Mouse (Mus musculus): ENCODE results near the gene Nol3.
"Not testable (repeated sequence)": the region's sequence is repeated elsewhere in the genome, so short reads cannot be mapped to it uniquely, and the experiment has no call there.

Gene Nol3

DNA sequence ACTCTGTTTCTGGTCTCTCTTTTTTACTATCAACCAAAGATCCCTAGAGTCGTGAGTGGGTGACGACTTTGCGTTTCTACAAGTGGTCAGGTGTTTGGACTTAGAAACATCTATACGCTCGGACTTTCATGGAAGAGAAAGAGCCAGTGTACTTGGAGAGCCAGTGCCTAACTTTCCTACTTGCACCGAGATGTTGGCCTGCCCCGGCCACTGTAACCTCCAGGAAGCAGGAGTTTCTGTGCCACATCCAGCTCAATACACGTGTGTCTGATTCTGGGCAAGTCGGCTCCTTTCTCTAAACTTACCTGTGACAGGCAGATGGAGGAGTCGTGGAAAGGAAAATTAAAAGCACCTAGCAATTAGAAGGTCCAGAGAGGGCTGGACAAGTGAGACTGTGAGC, at the start of gene Nol3:
Gene Nol3 (plus strand): TSS at position 301 of the 400 bp plus-strand sequence.
- DNase-seq = no peak

DNA sequence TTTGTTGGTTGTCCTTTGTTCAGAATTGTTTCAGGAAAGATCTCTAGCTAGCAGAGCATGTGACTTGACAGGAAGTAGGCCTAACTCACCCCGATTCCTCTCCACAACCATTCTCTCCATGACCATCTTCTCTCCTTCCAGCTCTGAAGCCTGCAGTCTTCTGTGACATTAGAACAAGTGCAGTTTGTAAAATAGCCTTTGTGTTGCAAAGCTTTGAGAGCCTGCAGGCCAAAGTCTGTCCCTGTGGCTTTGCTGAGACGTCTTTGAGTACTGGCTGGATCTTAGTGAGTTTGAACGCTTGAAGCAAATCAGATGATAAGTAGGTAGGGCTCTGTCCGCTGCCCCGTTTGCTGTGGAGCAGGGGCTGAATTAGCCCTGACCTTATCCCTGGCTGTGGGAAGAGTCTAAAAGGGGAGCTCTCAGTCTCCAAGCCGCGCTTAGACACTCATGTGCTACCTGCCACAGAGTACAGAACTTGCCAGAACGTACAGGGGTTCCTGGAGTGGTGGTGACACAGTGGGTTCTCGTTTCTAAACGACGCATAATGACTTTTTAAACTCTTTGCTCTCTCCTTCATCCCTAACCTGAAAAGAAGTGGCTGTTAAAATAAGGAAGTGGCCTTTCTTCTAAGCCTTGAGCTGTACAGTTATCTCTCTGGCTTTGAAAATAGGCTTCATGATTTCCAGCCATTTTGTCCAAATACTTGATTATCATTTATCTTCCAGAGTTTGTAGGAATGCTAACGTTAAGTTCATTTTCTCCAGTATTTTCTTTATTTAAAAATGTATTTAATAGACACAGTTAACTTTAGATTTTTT, 44.2 kb upstream of the Nol3 start:
- no peak for DNase-seq

DNA sequence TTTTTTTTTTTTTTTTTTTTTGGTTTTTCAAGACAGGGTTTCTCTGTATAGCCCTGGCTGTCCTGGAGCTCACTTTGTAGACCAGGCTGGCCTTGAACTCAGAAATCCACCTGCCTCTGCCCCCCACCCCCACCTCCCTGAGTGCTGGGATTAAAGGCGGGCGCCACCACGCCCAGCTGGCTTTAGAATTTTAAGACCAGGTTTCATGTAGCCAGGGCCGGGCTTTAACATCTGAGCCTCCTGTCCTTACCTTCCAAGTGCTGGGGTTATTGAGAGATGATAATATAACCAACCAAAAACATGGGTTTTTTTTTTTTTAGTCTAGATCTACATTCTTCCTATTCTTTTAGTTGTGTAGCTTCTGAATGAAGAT, 43.6 kb upstream of the Nol3 start:
- not testable (repeated sequence) for DNase-seq

DNA sequence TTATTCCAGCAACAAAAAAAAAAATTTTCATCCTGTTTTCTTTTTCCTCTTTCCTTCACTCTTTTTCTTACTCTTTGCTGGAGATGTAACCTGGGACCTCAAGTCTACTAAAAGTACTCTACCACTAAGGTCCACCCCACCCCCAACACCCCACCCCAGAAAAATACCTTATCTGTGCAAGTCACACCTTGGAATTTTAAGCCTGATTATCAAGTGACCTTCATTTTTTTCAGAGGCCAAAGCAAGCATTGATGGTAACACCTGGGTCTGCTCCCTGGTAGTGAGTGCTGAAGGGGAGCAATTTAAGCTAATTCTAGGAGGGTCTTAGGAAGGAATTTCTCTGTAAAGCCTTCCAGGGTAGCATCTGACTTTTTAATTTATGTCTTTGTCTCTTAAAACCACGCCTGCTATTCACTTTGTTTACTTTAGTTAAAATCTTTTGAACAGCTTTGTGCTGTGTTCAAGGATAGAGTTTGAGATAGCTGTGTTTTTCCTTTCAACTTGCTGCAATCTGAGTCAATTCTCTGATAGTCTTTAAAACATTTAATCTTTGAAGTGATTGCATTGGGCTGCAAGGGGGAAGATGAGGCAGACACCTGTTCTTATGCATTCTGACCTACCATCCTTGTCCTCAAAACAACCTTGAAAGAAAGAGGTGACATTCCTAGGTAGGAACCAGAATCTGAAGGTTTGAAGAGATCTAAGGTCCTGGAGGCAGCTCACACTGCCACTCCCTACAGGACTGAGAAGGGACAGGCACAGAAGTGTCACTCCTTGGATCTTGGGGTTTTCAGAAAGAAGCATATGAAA, 42.6 kb upstream of the Nol3 start:
- no peak for DNase-seq

DNA sequence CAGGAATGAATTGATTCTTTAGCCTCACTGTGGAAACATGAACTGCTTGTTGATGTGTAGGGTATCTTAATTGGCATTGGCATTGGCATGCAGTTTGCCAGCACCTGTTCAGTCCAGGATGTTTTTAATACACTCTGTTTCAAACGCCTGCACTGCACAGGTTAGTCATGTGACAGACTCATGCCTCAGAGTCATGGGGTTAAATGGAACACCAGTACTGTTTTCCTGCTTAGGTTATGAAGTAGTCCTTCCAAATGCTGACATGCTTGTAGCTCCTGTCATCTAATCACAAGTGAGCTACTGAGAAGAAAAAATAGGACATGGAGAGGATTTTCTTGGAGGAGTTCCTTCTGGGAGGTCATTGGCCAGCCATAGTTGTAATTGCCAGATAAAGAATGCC, 40.7 kb upstream of the Nol3 start:
- no peak for DNase-seq

DNA sequence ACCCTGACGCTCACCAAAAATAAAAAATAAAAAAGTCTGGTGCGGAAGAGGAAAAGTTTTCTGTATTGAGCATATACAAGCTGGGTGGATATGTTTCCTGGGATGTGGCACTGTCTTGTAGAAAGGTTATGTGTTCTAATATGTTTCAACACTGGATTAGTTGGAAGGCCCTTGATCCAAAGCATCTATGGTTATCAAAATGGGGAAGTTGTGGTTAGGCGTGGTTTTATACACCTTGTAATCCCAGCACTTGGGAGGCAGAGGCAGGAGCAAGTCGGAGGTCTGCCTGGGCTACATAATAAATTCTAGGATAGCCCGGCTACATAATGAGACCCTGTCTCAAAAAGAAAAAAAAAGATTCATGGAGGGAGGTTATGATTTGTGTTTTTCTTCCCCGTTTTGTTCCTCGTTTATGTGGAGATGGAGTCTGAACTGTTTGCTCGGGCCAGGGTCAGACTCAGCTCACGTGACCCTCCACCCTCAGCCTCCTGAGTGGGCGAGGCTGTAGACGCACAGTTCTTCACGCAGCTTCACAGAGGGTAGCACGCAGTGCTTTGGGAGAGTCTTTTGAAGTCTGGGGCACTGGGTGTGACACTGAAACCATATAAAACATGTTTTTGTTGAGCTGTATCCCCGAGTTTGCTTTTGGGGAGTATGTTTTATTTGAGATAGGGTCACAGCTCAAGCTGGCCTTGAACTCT, 38.3 kb upstream of the Nol3 start:
- no peak for DNase-seq

DNA sequence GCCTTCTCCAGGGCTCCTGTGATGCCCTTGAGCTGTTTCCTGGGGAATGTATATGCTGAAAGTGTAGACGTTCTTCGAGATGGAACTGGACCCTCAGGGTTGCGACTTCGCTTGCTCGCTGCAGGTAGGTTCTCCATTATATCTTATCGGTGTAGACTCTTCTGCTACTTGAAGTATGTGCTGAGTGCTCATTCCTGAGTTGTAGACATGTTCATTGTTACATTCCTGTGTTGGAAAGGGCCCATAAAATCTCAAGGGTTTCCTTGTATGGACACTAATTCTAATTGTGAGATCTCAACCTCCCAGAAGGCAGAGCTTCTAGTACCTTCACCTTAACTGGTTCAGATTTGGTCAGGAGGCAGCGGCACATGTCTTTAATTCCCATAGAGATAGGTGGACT, 34.9 kb upstream of the Nol3 start:
- no peak for DNase-seq

DNA sequence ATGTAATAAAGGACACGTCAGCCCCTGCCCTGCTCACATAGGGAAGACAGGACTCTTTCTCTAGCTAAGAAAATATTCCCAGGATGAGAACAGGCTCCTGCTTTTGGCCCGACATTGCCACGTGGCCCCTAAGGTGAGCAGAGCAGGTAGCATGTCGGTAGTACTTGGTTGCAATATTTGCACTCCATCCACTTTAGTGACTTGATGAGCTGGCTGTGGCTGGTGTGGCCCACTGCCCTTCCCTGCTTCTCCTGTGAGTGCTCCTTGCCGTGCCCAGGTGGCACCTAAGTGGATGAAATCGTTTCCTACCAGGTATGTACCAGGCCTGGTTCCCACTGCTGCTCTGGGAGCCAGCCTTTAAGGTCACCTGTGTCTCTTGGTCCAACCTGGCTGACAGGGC, 24.0 kb upstream of the Nol3 start:
- no peak for DNase-seq

DNA sequence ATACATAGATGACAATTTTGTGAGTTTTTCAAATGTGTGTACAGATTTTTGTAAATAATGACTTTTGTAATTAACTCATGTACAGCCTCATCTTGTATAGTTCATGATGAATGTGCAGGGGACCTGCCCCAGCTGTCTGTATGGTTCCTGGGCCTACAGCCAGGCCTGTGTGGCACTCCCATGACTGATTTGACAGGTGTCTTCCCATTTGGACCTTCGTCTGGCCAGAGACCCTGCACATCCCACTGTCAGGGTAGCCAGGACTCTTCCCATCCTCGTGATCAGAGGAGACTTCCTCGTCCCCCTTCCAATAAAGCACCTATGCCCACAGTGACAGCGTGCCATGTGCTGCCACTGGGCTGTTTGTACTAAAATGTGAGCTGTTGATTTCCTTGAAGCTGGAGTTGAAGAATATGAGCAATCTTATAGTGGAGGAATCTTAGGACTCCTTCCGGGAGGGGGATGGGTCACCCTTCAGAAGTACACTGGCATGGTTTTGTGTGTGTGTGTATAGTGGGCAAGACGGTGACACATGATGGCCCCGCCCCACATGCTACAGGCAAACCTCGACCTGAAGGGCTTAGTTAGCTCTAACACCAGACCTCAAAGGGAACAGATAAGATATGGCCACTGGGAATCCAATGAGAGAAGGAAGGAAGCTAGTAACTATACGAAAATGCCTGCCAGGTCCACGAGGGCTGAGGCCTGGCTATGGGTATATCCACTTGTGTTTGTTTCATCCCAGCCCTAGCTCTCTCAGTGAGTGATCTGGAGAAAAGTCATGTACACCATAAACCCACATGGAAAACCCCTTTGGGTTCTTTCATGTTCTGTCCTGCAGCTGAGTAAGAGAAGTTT, 23.0 kb upstream of the Nol3 start:
- DNase-seq = no peak

DNA sequence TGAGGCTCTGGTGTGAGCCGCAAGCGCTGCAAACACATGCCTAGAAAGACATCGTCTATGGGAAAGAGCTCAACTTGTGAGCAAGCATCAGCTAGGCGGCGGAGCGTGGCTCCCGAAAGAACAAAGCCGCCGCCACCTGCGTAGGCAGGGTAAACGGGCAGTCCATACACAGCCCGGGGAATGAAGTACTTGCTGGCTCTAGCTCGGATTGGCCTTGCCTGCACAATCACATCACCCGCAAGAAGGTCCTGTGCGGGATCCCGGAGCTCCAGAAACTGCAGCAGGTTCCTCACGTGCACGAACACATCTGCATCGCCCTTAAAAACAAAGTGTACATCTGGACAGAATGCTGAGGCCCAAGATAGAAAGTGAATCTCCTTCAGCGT, 22.2 kb upstream of the Nol3 start:
- peak; percentile 26 for DNase-seq

DNA sequence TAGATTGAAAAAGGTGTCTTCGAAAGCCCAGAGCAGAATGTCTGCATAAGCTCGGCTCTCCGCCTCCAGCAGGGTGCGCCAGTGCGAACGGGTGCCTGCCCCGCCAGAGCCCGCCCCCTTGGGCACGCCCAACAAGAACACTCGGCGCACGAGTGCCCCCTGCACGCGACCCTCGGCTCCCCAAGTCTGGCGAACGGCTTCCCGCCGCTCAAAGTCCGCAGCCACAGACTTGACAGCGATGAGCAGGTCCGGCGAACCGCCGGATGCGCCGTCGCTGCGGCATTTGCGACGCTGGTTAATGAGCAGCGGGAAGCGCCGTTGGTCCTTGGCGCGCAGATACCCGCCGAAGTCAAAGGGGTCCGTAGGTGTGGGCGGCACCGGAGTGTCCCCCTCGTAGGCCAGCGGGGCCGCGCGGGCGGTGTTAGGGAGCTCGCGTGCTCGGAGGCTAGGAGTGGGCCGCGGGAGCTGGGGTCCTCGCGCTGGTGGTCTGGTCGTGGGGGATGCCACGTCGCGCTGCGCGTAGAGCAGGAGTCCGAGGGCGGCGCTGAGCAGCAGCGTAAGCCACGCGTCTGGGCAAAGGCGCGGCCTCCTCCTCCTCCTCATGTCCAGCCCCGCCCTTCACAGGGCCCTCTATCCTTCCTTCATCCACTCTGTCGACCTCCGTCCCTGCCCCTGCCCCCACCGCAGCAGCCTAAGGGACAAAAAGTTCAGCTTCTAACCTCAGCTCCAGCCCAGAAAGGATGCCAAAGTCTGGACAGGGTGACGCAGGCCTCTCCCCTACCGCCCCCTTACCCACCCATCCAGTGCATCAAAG, 21.6 kb upstream of the Nol3 start:
- DNase-seq = peak; percentile 96

DNA sequence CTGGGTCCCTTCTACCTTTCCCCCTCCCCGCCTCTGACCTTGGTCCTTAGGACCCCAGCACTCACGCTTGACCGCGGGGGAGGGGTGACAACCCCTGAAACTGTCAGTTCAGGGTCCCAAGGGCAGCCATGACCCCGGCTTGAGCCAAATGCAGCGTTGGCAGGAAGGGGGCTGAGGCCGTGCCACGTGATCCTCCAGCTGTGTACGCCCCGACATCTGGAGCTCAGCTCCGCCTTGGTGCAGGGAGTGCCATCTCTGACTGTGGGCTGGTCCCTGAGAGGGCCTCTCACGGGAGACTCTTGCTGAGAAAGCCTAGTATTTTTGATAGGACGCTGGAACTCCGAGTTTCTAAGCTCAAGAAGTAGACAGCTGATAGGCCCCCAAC, 21.0 kb upstream of the Nol3 start, which contains the start of gene B3gnt9:
Gene B3gnt9 (minus strand): TSS at position 188 of the 385 bp plus-strand sequence.
- peak; percentile 74 for DNase-seq

DNA sequence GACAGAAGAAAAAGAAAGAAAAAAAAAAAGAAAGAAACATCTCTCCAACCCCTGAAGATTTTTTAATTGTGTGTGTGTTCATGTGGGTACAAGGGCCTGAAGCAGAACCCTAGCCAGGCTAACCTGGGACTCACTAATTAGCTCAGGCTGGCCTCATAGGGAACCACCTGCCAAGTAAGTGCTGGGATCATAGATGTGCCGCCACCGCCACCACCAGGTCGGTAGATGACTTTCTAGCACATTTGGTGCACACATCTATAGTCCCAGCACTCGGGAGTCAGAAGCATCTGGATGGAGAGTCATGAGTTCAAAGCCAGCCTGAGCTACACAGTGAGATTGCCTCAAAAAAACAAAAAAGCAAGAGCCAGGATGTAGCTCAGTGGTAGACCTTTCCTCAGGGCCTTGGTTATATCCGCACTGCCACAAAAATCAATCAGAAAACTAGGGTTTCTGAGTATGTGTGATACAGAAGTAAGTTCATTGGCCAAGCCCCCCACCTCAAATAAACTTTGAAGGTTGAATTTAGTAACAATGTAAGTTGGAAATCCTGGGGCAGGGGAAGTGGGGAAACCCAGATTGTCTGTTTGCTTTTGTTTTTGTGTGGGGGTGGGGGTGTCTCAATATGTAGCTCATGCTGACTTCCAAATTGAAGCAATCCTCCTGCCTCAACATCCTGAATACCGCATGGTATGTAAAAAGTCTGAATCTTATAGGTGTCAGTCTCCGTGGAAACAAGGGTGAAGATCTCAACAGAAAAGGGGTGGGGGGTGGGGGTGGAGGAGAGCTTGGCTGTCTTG, 18.4 kb upstream of the Nol3 start:
- DNase-seq = no peak

DNA sequence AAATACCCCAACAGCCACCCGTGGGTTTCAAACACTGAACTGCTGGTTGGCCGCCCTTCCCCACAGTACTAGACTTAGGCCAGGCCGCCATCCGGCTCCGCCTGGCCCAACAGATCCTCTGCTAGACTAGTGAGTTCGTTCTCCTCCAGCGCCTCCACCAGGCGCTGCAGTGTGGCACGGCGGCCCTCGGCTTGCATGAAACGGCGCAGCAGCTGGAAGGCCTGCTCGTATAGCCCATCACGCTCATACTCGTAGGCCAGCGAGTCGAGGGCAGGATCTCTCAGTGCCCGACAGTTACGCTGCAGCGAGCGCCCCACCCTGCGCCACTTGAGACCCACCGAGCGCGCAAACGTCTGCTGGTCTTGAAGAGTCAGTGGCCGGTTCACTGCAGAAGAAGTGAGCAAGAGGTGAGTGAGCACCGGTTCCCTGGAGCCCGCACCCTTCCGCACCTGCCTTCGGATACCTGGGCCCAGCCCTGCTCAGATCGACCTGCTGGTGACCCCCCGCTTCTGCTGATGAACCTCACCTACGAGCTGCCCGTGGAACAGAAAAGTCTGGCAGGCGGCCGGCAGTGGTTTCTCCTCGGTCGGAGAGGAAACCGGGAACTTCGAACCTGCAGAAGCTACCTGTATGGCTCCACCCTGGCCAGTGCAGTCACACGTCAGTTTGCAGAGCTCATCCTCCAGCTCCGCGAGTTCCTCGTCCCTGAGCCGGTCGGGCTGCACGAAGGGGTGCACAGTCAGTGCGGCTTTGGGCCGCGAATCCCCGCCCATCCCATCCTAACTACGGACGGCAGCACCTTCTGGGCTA, 16.8 kb upstream of the Nol3 start:
- DNase-seq = peak; percentile 46

DNA sequence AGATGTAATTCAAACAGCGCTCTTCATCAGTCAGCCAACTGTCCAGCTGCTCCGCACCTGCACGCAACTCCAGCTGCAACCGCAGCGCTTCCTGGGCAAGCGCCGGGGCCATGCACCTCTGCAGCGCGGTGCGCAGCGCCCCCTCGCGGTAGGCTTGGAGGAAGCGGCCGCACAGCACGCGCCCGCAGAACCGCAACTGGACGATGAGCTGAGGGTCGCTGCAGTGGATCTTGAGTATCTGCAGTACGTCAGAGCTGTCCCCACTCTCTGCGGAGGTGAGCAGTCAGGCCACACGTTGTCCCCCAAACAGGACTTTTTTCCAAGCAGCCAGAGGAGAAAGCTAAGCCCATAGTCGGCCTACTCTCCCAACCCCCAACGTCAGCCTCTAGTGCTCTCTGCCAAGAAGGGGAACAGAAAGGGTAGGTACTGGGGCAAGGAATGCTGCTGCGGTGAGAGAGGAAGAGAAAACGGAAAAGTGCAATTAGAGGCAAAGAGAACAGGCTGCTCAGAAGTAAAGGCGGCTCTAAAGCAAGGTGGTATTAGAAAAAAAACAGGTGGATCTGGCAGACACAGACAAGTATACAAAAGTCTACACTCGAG, 16.1 kb upstream of the Nol3 start:
- peak; percentile 87 for DNase-seq

DNA sequence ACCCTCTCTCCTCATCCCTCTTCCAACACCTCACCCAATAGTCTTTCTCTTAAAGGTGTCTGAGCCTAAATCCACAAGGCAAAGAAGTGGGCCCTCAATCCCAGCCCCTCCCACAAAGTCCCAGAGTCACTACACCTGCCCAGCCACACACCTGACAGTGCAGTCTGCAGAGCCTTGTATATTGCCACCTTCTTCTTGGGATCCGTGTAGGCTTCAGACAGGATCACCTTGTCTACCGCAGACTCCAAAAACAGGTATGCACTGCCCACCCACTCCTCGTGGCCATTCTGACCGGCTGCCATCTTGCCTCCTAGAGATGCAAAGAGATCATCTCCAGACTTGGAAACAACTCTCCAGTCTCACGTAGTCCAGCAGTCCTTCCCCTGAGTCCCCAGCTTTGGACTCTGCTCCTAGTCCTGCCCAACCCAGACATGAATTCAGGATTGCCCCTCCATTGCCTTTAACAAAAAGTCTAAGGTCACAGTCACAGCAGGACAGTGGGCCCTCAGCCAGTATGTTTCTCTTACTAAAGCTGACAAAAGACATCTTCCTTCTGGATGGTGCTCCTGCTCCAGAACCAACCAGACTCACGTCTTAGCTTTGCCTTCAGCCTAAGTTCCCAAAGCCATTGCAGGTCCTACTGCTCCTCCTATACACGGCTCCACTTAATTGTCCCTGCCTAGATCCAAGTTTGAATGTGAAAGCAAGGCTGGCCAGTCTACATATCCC, 15.4 kb upstream of the Nol3 start:
- DNase-seq = no peak

DNA sequence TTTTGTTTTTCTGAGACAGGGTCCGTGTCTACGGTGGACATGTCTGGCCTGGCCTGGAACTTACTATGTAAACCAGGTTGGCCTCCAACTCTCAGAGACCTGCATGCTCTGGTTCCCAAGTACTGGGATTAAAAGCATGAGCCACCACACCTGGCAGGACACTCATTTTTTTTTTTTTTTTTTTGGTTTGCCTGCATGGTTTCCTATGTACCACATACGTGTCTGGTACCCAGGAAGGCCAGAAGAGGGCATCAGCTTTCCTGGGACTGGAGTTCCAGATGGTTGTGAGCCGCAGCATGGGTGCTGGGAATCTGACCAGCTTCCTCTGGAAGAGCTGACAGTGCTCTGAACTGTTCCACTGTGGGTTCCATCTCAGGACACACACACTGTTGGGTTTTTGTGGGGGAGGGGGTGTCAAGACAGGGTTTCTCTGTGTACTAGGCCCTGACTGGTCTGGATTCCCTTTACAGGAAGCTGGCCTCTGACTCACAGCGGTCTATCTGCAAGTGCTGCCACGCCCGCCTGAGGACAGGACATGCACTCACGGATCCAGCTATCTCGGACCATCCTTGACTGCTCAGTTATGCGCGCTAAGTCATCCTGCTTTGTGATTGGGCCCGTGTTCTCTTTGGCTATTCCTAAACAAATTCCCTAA, 14.5 kb upstream of the Nol3 start:
- DNase-seq = no peak

DNA sequence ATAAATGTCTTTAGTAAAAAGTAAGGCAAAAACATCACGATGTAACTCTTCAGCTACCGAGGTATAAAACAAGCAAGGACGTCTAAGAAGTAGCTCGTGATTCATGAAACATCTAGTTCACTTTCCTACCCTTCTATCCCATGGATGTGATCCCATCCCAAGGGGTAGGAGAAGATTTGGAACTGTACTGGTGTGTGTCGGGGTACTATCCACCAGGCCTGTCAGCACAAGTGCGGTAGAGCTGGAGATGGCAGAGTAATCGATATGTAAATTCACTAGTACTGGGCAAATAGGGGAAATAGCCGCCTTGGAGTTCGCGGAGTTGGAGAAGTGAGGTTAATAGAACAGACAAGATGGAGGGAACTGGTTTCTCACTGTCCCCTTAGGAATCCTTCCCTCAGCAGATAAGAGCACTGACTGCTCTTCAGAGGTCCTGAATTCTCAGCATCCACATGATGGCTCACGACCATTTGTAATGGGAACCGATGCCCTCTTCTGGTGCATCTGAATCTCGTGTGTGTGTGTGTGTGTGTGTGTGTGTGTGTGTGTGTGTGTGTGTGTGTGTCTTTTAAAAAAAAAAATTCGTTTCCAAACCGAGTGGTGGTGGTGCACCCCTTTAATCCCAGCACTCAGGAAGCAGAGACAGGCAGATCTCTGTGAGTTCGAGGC, 12.6 kb upstream of the Nol3 start:
- no peak for DNase-seq
